Mouse (Mus musculus) C3H10T1/2 (cell line): ENCODE data around the gene Rab5a. TPM values are rescaled to one million over a fixed set of nuclear protein-coding genes. Genes with fewer than 3 reads are reported as not detected.

Experiments used
- polyA plus RNA-seq, 2 experiments: library from polyadenylated mRNA; unstranded; fragments of >200 nt; fragmentation: generic; extraction: Trizol; gene quantifications; one replicate each; pipeline ENCODE4 v1.2.1; 2012; ENCODE audit warnings: missing spikeins in 2 of 2

Gene Rab5a
- polyA plus RNA-seq = 1 to 10 TPM; 1.3 to 9.5 TPM

GRCm38 (mm10) chr17:53478858-53479603, at the start of gene Rab5a:
Rab5a (plus strand) TSS chr17:53479234.

DNA sequence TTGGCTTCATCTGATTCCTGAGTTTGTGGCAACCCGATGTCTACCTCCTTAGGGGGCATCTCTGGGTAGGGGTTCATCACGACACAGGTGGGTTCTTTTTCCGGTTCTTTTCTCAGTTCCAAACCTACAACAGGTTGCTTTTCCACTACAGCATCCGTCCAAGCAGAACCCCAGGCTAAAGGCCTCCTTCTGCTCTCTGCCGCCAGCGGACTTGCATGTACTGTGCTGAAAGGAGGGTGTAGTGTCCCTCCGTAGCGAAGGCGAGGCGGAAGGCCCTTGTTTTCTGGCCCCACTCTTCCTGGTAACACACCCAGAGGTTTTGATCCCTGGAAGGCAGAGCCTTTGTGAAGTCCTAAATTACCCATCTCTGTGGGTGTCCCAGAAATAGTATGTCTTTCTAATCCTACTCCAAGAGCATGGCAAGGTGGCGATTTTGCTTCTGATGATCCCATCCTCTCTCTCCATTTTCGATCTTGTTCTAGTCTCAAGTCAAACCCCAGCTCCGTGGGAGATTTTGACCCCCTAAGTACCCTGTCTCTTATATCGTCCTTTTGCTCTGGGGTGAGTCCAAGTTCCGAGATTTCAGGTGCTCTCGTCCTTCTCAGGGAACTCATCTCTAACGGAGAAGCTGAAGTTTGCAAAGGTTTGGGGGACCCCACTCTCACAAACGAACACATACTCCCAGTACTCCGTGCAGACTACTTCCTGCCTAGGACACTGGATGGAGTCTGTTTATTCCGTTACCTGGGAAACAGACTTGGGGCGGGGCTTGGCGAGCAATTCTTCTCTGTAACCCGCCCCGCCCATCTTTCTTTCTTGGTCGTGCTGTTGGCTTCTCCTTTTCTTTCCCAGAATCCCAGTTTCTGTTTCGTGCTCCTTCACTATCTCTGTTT, 16.2 kb upstream of the Rab5a start, which contains the start of gene Efhb:
TSS of gene Efhb (minus strand) at position 719 of the 893 bp plus-strand sequence.

GRCm38 (mm10) chr17:53539351-53539750, 60.3 kb downstream of the Rab5a start, which contains the start of gene Pp2d1:
Pp2d1 (minus strand) TSS chr17:53539451.

Other genes starting within 250 kb of the Rab5a start
- gene Efhb, start 15.9 kb upstream of the Rab5a start, polyA plus RNA-seq = under 1 TPM in 1 of 2 experiments, not detected in 1; 0.02 TPM
- gene Pp2d1, start 60.2 kb downstream of the Rab5a start, polyA plus RNA-seq = under 1 TPM; 0.01 to 0.02 TPM
- 1 to 10 TPM in 1 of 2 experiments, under 1 TPM in 1; 0.30 to 4.0 TPM for gene Kat2b, start 87.6 kb downstream of the Rab5a start, polyA plus RNA-seq
- 1 to 10 TPM in 1 of 2 experiments, under 1 TPM in 1; 0.67 to 5.9 TPM for gene Sgo1, start 210.1 kb downstream of the Rab5a start, polyA plus RNA-seq